Mouse (Mus musculus) cerebellum, adult 8-10 months (tissue): Measurements from ENCODE around the gene Setx.

Source experiments
- DNase-seq: peaks from one replicate; pipeline ENCODE4 v3.0.0; 2022

The Setx gene

GRCm38 (mm10) chr2:29151941-29152340 lies 28.0 kb downstream of the Setx start:
- DNase-seq, result no peak

DNA sequence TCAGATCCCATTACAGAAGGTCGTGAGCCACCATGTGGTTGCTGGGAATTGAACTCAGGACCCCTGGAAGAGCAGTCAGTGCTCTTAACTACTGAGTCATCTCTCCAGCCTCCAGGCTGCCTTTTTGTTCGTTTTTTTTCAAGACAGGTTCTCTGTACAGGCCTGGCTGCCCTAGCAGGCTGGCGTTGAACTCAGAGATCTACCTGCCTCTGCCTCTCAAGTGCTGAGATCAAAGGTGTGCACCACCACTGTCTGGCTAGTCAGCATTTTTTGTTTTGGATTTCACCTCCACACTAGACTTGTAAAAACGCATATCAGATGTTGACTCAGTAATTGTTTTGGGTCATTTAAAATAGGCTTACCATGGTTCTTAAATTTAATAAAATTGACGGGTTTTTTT lies 44.1 kb downstream of the Setx start:
- DNase-seq, result no peak

DNA sequence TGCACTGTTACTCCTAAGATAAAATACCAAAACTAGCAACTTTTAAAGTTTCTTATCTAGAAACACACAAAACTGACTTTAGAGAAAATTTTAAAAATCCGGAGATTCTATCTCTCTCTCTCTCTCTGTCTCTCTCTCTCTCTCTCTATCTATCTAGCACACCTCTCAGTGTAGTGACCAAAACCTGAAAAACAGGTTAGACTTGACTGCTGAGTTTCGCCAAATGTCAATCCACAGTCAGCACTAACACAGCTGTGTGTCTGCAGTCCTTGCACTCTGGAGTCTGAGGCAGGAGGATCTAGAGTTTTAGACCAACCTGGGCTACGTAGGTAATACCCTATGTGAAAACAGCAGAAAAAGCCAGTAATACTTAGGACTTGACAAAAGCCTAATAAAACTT lies 50.9 kb downstream of the Setx start:
- no peak for DNase-seq

DNA sequence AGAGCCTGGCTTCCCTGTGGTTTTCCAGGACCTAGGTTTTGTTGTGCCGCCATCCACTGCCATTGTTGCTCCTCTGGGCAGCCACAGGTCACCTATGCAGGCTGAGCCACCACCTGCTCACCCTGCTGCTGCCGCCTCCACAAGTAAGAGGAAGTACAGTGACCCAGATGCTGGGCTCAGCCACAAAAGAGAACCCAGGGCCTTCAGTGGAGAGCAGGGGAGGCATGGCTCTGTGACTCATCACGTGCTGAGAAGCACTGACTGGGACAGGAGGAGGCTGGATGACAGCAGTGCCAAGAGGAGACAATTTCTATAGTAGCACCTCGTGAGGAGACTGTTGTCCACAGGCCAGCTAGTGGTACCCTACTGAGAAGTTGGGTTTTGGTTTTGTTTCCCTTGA lies 55.8 kb downstream of the Setx start:
- DNase-seq, result no peak

GRCm38 (mm10) chr2:29181111-29181510 lies 57.1 kb downstream of the Setx start:
- DNase-seq, result no peak

- DNase-seq, result no peak
Observed at GRCm38 (mm10) chr2:29183266-29183924, 59.4 kb downstream of the Setx start.

GRCm38 (mm10) chr2:29186209-29186608 lies 62.2 kb downstream of the Setx start:
- DNase-seq, result no peak

- DNase-seq, result no peak
Observed at GRCm38 (mm10) chr2:29190392-29190791, 66.4 kb downstream of the Setx start.

GRCm38 (mm10) chr2:29191216-29192215 lies 67.5 kb downstream of the Setx start:
- no peak for DNase-seq

- no peak for DNase-seq
Observed at GRCm38 (mm10) chr2:29192629-29193278, 68.8 kb downstream of the Setx start.

DNA sequence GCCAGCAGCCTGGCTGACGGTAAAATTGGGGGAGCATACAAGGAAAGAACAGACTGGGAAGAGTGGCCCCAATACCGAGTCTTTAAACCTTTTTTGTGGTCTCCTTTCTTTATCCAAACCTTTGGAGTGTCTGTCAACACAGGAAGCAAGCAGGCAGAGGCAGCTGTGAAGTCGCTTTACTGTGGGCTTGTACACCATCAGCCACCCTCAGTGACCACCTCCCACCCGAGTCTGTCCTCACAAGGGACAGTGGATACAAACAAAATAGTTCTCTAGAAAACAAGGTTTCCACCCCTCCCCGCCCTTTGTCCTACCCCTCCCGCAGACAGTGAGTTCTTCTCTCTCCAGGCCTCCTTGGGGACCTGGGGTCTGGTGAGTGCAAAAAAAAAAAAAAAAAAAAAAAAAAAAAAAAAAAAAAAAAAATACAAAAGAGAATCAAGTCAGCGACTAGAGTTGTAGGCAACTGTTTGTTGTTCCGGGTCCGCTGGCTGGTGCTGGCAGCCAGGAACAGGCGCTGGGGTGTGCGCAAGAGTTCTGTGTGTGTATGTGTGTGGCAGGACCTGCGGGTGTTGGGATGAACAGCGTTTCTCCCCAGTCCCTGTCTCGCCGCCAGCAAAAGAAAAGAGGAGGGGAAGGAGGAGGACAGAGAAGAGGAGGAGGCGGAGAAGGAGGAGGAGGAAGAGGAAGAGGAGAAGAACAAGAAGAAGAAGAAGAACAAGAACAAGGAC lies 70.0 kb downstream of the Setx start:
- no peak for DNase-seq

DNA sequence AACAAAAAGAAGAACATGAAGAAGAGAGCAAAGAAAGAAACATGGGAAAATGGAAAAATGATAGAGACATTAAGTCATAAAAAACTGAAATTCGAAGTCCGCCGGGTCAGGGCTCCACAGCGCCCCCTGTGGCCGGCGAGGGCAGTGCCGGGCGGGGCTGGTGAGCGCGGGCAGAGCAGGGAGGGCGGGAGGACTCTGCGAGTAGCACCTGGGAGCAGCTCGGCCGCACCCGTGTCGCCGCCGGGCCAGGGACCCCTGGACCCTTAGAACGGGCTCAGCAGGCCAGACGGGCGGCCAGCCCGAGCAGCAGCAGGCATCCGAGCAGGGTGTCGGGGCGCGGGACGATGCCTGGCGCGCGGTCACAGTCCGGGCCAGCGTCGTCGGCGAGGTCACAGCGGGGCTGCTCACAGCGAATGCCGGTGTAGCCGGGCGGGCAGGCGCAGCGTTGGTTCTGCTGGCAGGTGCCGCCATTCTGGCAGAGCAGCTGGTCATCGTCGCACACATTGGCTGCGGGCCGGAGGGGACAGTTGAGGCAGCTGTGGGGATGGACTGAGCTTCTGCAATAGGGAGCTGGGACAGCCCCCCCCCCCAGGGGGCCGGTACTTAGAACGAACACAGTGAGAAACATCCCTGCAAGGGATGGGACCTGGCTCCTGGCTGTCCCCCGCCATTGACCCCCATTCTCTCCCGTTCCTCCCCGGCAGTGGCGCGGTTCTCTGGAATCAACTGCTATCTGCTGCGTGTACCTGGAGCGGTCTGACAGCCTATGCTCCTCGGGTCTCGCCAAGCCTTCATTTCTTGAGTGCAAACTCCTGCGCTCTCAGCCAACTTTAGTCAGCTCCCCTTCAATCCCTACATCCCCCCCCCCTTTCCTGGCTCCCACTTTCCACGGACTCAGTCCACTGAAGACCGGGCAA lies 70.8 kb downstream of the Setx start:
- DNase-seq, result peak; percentile 92

- DNase-seq, result no peak
Observed at GRCm38 (mm10) chr2:29196844-29197243, 72.9 kb downstream of the Setx start.

DNA sequence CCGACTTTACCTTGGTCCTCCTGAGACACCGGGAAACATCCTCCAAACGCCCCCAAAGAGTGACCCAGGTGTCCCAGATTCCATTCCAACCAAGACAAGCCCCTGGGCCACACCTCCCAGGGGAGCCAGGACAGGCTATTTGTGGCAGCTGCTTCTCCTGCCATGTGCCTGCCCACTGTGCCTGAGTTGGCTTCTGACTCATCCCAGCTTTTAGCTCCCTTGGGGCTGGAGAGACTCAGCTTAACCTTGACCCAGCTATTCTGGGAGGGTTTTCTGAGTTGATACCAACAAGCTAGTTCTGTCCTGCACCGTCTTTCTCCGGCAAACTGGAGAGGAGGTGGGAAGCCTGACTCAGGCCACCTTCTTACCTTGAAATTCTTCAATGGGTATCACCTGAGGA lies 74.5 kb downstream of the Setx start:
- DNase-seq, result no peak

GRCm38 (mm10) chr2:29199909-29200308 lies 75.9 kb downstream of the Setx start:
- peak; percentile 65 for DNase-seq

DNA sequence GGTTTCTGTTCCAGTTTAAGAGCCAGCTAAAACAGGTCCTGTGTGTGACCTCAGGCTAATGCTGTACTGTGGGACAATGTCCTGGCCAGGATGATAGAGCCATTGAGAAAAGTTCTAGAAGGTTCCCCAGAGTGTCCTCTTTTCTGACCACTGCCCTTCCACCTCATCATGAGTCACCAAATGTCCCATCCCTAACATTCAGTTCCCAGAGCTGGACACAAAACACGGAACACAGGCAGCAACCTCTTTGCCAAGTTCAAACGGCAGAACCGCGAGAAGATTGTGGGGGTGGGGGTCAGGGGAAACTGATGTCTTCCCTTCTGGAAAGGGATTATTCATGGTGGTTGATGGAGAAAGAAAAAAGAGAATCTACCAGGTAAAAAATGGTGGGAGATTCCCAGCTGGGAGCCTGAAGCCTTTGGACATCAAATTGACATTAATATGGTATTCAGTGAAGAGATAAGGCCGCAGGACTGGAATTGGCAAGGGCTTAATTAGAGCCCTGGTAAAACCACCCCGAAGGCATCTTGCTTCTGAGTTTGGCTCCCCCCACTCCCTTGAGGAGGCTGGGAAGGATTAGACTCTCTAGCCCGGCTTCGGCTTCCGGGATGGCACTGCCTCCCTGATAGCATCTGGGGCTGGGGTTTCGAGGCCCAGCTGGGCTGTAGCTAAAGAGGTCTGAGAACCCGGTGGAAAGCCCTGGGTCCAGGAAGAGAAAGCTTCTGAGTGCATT lies 77.4 kb downstream of the Setx start:
- DNase-seq, result no peak

DNA sequence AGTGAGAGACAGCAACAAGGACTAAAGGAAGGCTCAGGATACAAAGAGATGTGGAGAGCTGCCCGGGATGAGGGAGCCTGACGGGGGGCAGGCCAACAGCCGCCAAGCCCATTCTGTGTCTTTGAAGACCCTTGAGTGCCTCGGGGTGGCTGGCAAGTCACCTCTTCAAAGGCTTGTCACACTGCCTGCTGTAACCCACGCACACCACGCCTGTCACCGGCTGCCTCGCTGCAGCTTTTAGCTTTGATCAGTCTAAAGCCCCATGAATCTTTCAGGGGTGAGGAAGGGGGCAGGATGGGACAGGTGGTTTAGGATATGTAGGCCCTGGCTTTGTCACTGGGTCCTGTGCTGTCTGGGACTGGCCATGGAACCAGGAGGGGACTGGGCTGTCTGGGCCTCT lies 82.2 kb downstream of the Setx start:
- no peak for DNase-seq

GRCm38 (mm10) chr2:29216286-29217012 lies 92.5 kb downstream of the Setx start:
- peak; percentile 80 for DNase-seq

DNA sequence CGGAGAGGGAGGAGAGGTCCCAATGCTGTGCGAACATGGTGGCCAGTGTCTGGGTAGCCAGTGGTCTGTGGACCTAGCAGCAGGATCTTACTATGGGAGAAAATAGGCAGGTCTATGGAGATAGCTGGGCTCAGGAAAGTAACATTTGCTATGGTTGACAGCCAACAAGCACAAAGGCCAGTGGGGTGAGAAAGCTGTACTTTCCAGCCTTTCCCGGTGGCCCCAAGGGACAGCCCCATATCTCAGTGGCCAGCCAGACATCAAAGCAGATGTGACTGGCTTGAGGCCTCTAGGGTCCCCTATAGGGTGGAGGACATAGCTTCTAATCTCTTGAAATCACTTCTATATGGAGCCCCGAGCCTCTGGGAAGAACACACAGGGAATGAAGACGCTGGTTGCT lies 93.1 kb downstream of the Setx start:
- DNase-seq, result peak; percentile 43

DNA sequence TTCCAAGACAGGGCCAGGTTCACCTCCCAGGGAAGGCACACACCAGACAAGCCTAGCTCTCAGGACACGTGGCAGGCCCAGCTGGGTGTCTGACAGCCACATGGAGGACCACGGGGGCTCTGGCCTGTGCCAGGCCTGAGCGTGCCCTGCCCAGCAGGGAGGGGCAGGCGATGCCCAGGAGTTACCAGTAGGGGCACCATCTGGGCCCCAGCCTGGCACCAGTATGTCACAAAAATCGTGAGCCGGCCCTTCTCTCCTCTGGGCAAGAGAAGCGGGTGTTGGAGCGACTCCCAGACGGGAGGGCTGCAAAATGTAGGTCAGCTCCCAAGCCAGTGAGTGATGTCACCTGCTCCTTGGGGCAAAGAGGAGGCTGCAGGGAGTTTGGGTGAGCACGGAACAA lies 93.9 kb downstream of the Setx start:
- DNase-seq, result peak; percentile 98
